Mouse (Mus musculus) intestine, embryonic 15.5 days (tissue): ENCODE measurements around the gene B2m. TPM values are rescaled to one million over a fixed set of nuclear protein-coding genes. Genes with fewer than 3 reads are reported as not detected.

Experiments
- ATAC-seq: fragments of 200-750 bp; cut with Nextera tagmentation; 2 replicates; pipeline ENCODE4 v1.8.0; 2017; ENCODE audit warnings: moderate TSS enrichment, moderate library complexity
- H3K27ac ChIP-seq: fragments of 300-500 bp; sonication (generic); 2 replicates; pipeline ENCODE4 v1.5.1; 2015; ENCODE audit warnings: mild to moderate bottlenecking, inconsistent platforms
- H3K27me3 ChIP-seq: fragments of 300-500 bp; sonication (generic); replicated peaks from 2 replicates; pipeline ENCODE4 v1.6.1; 2015; ENCODE audit warnings: inconsistent platforms
- H3K36me3 ChIP-seq: fragments of 300-500 bp; sonication (generic); 2 replicates; pipeline ENCODE4 v1.6.1; 2015; ENCODE audit warnings: inconsistent platforms
- H3K4me1 ChIP-seq: fragments of 300-500 bp; sonication (generic); replicated peaks from 2 replicates; pipeline ENCODE4 v1.6.1; 2015; ENCODE audit warnings: inconsistent platforms
- H3K4me2 ChIP-seq: fragments of 300-500 bp; sonication (generic); replicated peaks from 2 replicates; pipeline ENCODE4 v1.6.1; 2015; ENCODE audit warnings: mild to moderate bottlenecking, inconsistent platforms
- H3K4me3 ChIP-seq: fragments of 300-500 bp; sonication (generic); replicated peaks from 2 replicates; pipeline ENCODE4 v1.5.1; 2015; ENCODE audit warnings: inconsistent platforms
- H3K9ac ChIP-seq: fragments of 300-500 bp; sonication (generic); 2 replicates; pipeline ENCODE4 v1.6.1; 2015; ENCODE audit warnings: inconsistent platforms
- H3K9me3 ChIP-seq: fragments of 300-500 bp; sonication (generic); 2 replicates; pipeline ENCODE4 v1.6.1; 2016; ENCODE audit warnings: inconsistent platforms
- WGBS: fragments of 180-500 bp; shearing (Covaris S2); methylation state at CpG from one replicate; pipeline ENCODE4 v1.1.7; 2015; 5-methylcytosine and 5-hydroxymethylcytosine counted together
- polyA plus RNA-seq: library from polyadenylated mRNA; unstranded; fragments of >200 nt; fragmentation: Nextera tagmentation; extraction: Ambion mirVana; gene quantifications from 2 replicates; pipeline ENCODE4 v1.2.1, GENCODE M21; 2015

Gene B2m
- polyA plus RNA-seq, 1 experiment from 2014 or later: 406 TPM

- Histone ChIP-seq H3K4me1 (no peaks in the 10 kb centered on the region), H3K27ac (no peak overlapping the region), H3K36me3 (no peaks in the 10 kb centered on the region), H3K4me3 (no peak overlapping the region), H3K9ac (no peak overlapping the region), H3K9me3 (no peaks in the 10 kb centered on the region), H3K27me3 (no peaks in the 10 kb centered on the region), H3K4me2 (no peak overlapping the region)
- no peak for ATAC-seq
- 86% methylated on average over 2 of the region's 2 CpGs for WGBS
Observed at GRCm38 (mm10) chr2:122132618-122133017, 14.9 kb upstream of the B2m start.

DNA sequence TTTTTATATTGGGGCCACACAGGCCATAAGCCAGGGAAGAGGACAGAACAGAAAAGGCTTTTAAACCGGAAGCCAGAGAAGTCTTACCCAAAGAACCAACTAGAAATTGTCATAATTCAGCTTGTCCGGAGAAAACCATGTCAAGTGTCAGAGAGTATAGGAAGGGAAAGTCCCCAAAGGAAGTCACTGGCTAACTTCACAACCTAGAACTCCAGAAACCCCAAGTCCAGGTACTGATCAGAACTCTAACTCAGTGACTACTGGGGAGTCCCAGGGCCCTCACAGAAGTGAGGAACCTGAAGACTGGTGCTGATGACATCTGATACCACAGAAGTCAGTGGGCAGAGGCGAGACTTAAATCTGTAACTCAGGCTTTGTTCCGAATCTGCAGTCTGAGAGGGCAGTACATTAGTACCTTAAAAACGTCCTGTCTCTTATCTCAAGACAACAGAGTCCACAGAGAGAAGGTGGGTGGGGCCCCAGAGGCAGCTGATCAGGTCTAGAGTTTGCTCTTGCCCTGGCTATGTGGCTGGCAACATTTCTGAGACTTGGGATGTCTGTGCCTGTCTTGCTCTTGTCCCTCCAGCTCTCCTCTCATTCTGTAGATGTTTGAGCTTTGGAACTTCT, 9.5 kb upstream of the B2m start:
- peak; percentile 86 for ATAC-seq
- Histone ChIP-seq H3K27ac (no peak overlapping the region), H3K4me3 (no peak overlapping the region), H3K4me1 (no peaks in the 10 kb centered on the region), H3K9ac (no peak overlapping the region), H3K9me3 (no peaks in the 10 kb centered on the region), H3K4me2 (no peak overlapping the region), H3K27me3 (no peaks in the 10 kb centered on the region), H3K36me3 (no peaks in the 10 kb centered on the region)
- WGBS: 53% methylated on average over 5 of the region's 5 CpGs

DNA sequence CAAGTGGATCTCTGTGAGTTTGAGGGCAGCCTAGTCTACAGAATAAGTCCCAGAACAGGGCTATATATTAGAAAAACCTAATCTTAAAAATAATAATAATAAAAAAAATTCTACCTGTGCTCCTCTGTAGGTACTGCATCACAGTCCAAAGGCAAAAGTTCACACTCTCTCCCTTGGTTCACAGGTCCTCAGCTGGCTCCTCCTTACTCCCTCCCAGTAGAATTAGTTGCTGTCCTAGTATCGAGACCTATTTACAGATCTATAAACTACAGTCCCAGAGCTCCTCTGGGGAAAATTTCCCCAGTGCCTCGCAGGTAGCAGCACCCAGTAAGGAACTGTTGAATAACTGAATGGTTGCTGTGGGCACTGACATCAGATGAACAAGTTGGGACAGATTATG, 6.7 kb upstream of the B2m start:
- 71% methylated on average over 2 of the region's 2 CpGs for whole genome bisulfite sequencing
- Histone ChIP-seq H3K27me3 (no peaks in the 10 kb centered on the region), H3K27ac (no peak overlapping the region), H3K9me3 (no peaks in the 10 kb centered on the region), H3K9ac (no peak overlapping the region), H3K4me3 (no peak overlapping the region), H3K4me2 (no peak overlapping the region), H3K4me1 (no peaks in the 10 kb centered on the region), H3K36me3 (no peaks in the 10 kb centered on the region)
- ATAC-seq: no peak

- ATAC-seq: no peak
Observed at GRCm38 (mm10) chr2:122141332-122141967, 6.0 kb upstream of the B2m start.

GRCm38 (mm10) chr2:122143111-122143510, 4.4 kb upstream of the B2m start:
- no peaks in the 10 kb centered on the region for H3K4me1 ChIP-seq
- H3K9me3 ChIP-seq: no peaks in the 10 kb centered on the region
- H3K9ac ChIP-seq: no peak overlapping the region
- 97% methylated on average over 3 of the region's 3 CpGs for WGBS
- H3K4me3 ChIP-seq: no peak overlapping the region
- no peaks in the 10 kb centered on the region for H3K36me3 ChIP-seq
- no peaks in the 10 kb centered on the region for H3K27me3 ChIP-seq
- no peak for ATAC-seq
- H3K27ac ChIP-seq: no peak overlapping the region
- no peak overlapping the region for H3K4me2 ChIP-seq

More at GRCm38 (mm10) chr2:122141332-122141967, 6.0 kb upstream of the B2m start:
- no peak overlapping the region for H3K4me3 ChIP-seq
- H3K9ac ChIP-seq: no peak overlapping the region
- H3K4me2 ChIP-seq: no peak overlapping the region
- no peaks in the 10 kb centered on the region for H3K4me1 ChIP-seq
- WGBS: 71% methylated on average over 5 of the region's 5 CpGs
- no peaks in the 10 kb centered on the region for H3K36me3 ChIP-seq
- no peak overlapping the region for H3K27ac ChIP-seq
- no peaks in the 10 kb centered on the region for H3K9me3 ChIP-seq
- H3K27me3 ChIP-seq: no peaks in the 10 kb centered on the region

DNA sequence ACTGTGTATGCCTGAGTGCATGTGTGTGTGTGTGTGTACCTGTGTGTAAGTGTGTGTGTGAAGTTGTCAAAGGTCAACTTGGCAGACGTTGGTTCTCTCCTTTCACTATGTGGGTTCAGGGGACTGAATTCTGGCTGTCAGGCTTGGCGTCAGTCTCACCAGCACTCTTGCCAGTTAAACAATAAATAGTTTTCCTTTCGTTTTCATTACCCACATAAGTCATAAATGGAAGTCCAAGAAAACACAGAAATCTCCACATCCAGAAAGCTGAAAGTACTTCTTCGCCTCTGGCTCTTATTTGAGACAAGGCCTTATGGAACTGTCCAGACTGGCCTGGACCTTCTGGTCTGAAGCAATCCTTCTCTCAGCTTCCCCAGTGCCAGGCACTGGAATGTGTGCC, 1.7 kb upstream of the B2m start:
- Histone ChIP-seq H3K36me3 (no peaks in the 10 kb centered on the region), H3K4me2 (no peak overlapping the region), H3K4me3 (no peak overlapping the region), H3K9ac (no peak overlapping the region), H3K9me3 (no peaks in the 10 kb centered on the region), H3K27me3 (no peaks in the 10 kb centered on the region), H3K4me1 (no peaks in the 10 kb centered on the region), H3K27ac (no peak overlapping the region)
- ATAC-seq: no peak
- WGBS: 72% methylated on average over 4 of the region's 4 CpGs

DNA sequence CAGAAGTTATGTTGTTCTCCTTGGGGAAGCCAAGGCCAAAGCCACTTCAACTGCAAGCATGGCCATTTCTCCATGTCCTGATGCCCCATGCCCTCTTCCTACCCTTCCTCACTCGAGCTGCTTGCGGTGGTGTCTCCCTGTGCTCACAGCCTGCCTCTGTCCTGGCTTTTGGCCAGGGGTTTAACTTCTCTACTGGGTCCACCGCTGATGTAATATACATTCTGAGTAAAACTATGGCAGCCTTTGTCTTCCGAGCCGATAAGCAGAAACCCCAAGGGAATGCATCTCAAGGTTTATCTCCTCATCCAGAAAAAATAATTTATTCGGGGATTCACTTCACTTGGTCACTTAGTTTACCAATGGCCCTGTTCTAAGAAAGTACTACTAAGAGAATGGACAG, 799 bp upstream of the B2m start:
- Histone ChIP-seq H3K27ac (no peak overlapping the region), H3K27me3 (no peaks in the 10 kb centered on the region), H3K9ac (no peak overlapping the region), H3K36me3 (no peaks in the 10 kb centered on the region), H3K9me3 (no peaks in the 10 kb centered on the region), H3K4me1 (no peaks in the 10 kb centered on the region), H3K4me3 (no peak overlapping the region), H3K4me2 (no peak overlapping the region)
- no peak for ATAC-seq
- 69% methylated on average over 6 of the region's 6 CpGs for WGBS

- peak; percentile 58 for ATAC-seq
- Histone ChIP-seq H3K27me3 (no peaks in the 10 kb centered on the region), H3K9me3 (no peaks in the 10 kb centered on the region), H3K4me2 (peak overlapping the region; percentile 66), H3K4me3 (peak overlapping the region; percentile 62), H3K36me3 (no peaks in the 10 kb centered on the region), H3K27ac (peak overlapping the region; percentile 78; the same call in 1 of the 2 replicates), H3K4me1 (no peaks in the 10 kb centered on the region), H3K9ac (peak overlapping the region; percentile 78)
- WGBS: 22% methylated on average over 18 of the region's 18 CpGs
Observed at GRCm38 (mm10) chr2:122148242-122148917, 894 bp downstream of the B2m start.

- no peaks in the 10 kb centered on the region for H3K4me1 ChIP-seq
- no peaks in the 10 kb centered on the region for H3K27me3 ChIP-seq
- no peaks in the 10 kb centered on the region for H3K36me3 ChIP-seq
- ATAC-seq: no peak
- no peak overlapping the region for H3K27ac ChIP-seq
- no peak overlapping the region for H3K9ac ChIP-seq
- H3K4me2 ChIP-seq: peak overlapping the region; percentile 66; the same call in 1 of the 2 replicates
- WGBS: 87% methylated on average over 6 of the region's 6 CpGs
- H3K4me3 ChIP-seq: 0 out of 2 replicates have a peak overlapping the region, but pooled peaks have one; percentile 62
- H3K9me3 ChIP-seq: no peaks in the 10 kb centered on the region
Observed at GRCm38 (mm10) chr2:122149316-122149715, 1.8 kb downstream of the B2m start.

DNA sequence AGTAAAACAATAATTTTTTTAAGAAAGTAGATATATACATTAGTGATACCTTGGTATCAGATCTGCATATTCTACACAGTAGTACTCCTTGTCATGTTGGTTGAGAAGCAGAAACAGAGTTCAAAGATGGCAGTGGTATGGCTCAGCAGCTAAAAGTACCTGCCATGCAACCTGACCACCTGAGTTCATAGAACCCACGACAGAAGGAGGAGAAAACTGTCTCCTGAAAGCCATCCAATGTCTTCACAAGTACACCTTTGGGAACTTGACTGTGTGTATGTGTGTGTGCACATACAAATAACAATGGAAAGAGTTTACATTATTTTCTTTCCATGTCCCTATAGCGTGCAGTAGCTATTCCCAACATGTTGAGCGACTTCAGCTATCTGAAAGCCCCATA, 2.2 kb downstream of the B2m start:
- WGBS: 89% methylated on average over 3 of the region's 3 CpGs
- no peaks in the 10 kb centered on the region for H3K9me3 ChIP-seq

GRCm38 (mm10) chr2:122151221-122151620, 3.7 kb downstream of the B2m start:
- no peak for ATAC-seq
- no peaks in the 10 kb centered on the region for H3K27me3 ChIP-seq
- WGBS: 95% methylated on average over 1 of the region's 1 CpGs
- no peaks in the 10 kb centered on the region for H3K9me3 ChIP-seq
- H3K27ac ChIP-seq: no peak overlapping the region
- H3K4me1 ChIP-seq: no peaks in the 10 kb centered on the region
- H3K4me3 ChIP-seq: no peak overlapping the region
- H3K4me2 ChIP-seq: no peak overlapping the region
- H3K36me3 ChIP-seq: no peaks in the 10 kb centered on the region
- H3K9ac ChIP-seq: no peak overlapping the region

More for the DNA sequence above, 2.2 kb downstream of the B2m start:
- no peak overlapping the region for H3K27ac ChIP-seq
- no peak overlapping the region for H3K4me2 ChIP-seq
- ATAC-seq: no peak
- no peaks in the 10 kb centered on the region for H3K27me3 ChIP-seq
- H3K4me3 ChIP-seq: no peak overlapping the region
- no peak overlapping the region for H3K9ac ChIP-seq
- H3K36me3 ChIP-seq: no peaks in the 10 kb centered on the region
- H3K4me1 ChIP-seq: no peaks in the 10 kb centered on the region

GRCm38 (mm10) chr2:122152850-122153249, 5.4 kb downstream of the B2m start:
- Histone ChIP-seq H3K4me3 (no peak overlapping the region), H3K4me2 (no peak overlapping the region), H3K27ac (no peak overlapping the region), H3K9me3 (no peaks in the 10 kb centered on the region; the same call in 1 of the 2 replicates), H3K27me3 (no peaks in the 10 kb centered on the region), H3K4me1 (no peaks in the 10 kb centered on the region), H3K9ac (no peak overlapping the region), H3K36me3 (no peaks in the 10 kb centered on the region)
- ATAC-seq: no peak
- WGBS: 83% methylated on average over 3 of the region's 3 CpGs
